Mouse (Mus musculus) stomach, embryonic 14.5 days (tissue): Measurements from ENCODE around the gene Rcl1. TPM values are rescaled to one million over a fixed set of nuclear protein-coding genes. Genes with fewer than 3 reads are reported as not detected.

Experiments used
- ATAC-seq: fragments of 200-750 bp; cut with Nextera tagmentation; 2 replicates; pipeline ENCODE4 v1.8.0; 2017; ENCODE audit warnings: low read depth, moderate TSS enrichment; ENCODE audit not compliant: insufficient number of reproducible peaks, insufficient read depth, low FRiP score
- H3K27ac ChIP-seq: fragments of 300-500 bp; sonication (generic); 2 replicates; pipeline ENCODE4 v1.5.1; 2014; ENCODE audit warnings: mild to moderate bottlenecking, low read length, moderate library complexity, mixed read lengths
- H3K27me3 ChIP-seq: fragments of 300-500 bp; sonication (generic); 2 replicates; pipeline ENCODE4 v1.6.1; 2014; ENCODE audit warnings: low read length, control low read depth, mixed read lengths; ENCODE audit not compliant: control insufficient read depth, insufficient read depth
- H3K36me3 ChIP-seq: fragments of 300-500 bp; sonication (generic); 2 replicates; pipeline ENCODE4 v1.6.1; 2014; ENCODE audit warnings: mild to moderate bottlenecking, control low read depth, low read length, moderate library complexity, mixed read lengths; ENCODE audit not compliant: control insufficient read depth, insufficient read depth
- H3K4me1 ChIP-seq: fragments of 300-500 bp; sonication (generic); 2 replicates; pipeline ENCODE4 v1.6.1; 2014; ENCODE audit warnings: low read length, control low read depth, mixed read lengths; ENCODE audit not compliant: control insufficient read depth, insufficient read depth
- H3K4me2 ChIP-seq: fragments of 300-500 bp; sonication (generic); replicated peaks from 2 replicates; pipeline ENCODE4 v1.6.1; 2014; ENCODE audit warnings: low read depth, low read length, control low read depth
- H3K4me3 ChIP-seq: fragments of 300-500 bp; sonication (generic); 2 replicates; pipeline ENCODE4 v1.5.1; 2014; ENCODE audit warnings: low read depth, low read length, control low read depth
- H3K9ac ChIP-seq: fragments of 300-500 bp; sonication (generic); replicated peaks from 2 replicates; pipeline ENCODE4 v1.6.1; 2014; ENCODE audit warnings: low read depth, mild to moderate bottlenecking, control low read depth, low read length, moderate library complexity, mixed read lengths
- H3K9me3 ChIP-seq: fragments of 300-500 bp; sonication (generic); 2 replicates; pipeline ENCODE4 v1.6.1; 2016; ENCODE audit warnings: low read depth, low read length, control low read depth; ENCODE audit not compliant: control insufficient read depth
- WGBS: fragments of 180-500 bp; shearing (Covaris S2); extraction: QIAGEN DNeasy Blood & Tissue Kit; methylation state at CpG from one replicate; pipeline ENCODE4 v1.1.7; 2014; 5-methylcytosine and 5-hydroxymethylcytosine counted together
- polyA plus RNA-seq: library from polyadenylated mRNA; unstranded; fragments of >200 nt; fragmentation: Nextera tagmentation; extraction: Ambion mirVana; gene quantifications from 2 replicates; pipeline ENCODE4 v1.2.1, GENCODE M21; 2014

Gene Rcl1
- 50.7 and 57.8 TPM in 2 replicates for polyA plus RNA-seq

- Histone ChIP-seq H3K4me3 (peak within 1 kb of the TSS; percentile 96), H3K36me3 (no peaks in the 10 kb centered on the region), H3K27me3 (no peaks in the 10 kb centered on the region), H3K9me3 (no peaks in the 10 kb centered on the region), H3K27ac (peak within 1 kb of the TSS; percentile 77), H3K4me1 (0 out of 2 replicates have a peak, but pooled peaks cover 7% of the 10 kb centered on the region), H3K9ac (peak within 1 kb of the TSS; percentile 65), H3K4me2 (peak within 1 kb of the TSS; percentile 74)
- WGBS = under 1% methylated on average over 58 of the region's 58 CpGs
- peak; percentile 100 for ATAC-seq
Observed at GRCm38 (mm10) chr19:29100874-29101542, at the start of gene Rcl1. Rcl1 (plus strand) TSS chr19:29101375.

DNA sequence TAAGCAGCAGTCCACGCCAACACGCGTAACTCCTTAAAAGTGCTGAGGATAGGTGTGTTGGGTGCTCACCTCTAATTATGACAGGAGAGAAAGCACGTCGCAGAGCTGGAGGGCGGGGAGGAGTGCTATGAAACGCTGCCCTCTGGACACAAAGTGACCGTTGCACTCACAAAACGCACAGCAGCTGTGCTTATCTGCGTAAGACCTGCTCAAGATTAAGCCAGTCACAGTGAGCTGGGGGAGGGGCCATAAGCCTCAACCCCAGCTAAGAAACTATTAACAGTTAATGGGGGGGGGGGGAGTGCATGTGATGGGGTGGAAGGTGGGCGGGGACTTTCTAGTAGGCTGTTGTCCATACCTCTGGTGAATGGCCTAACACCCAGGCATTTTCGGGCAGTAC is 48.4 kb upstream of the Rcl1 start:
- Histone ChIP-seq H3K9ac (no peak overlapping the region), H3K36me3 (no peaks in the 10 kb centered on the region), H3K27me3 (no peaks in the 10 kb centered on the region), H3K4me1 (no peaks in the 10 kb centered on the region), H3K9me3 (no peaks in the 10 kb centered on the region), H3K4me3 (no peak overlapping the region), H3K4me2 (no peak overlapping the region), H3K27ac (no peak overlapping the region)
- ATAC-seq = no peak
- WGBS = 85% methylated on average over 12 of the region's 12 CpGs

DNA sequence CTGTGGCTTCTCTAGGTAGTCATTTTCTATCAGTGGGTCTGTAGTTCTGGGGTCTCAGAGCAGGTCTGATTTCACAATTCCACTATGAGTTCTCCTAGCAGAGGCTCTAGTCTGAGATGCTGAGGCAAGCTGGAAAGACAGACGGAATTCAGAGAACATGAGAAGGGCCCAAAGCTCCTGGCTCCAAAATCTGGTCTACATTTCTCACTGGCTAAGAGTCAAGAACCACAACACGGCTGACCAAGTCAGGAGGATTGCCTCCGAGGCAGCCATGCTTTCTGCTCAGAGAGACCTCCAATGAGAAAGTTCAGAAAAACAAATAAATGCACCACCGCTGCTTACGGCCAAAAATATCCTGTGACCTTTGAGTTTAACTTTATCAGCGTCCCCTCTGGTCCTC is 46.6 kb upstream of the Rcl1 start:
- no peaks in the 10 kb centered on the region for H3K4me1 ChIP-seq
- ATAC-seq = no peak
- H3K36me3 ChIP-seq = no peaks in the 10 kb centered on the region
- no peak overlapping the region for H3K27ac ChIP-seq
- no peak overlapping the region for H3K4me2 ChIP-seq
- H3K4me3 ChIP-seq = no peak overlapping the region
- H3K9ac ChIP-seq = no peak overlapping the region
- H3K27me3 ChIP-seq = no peaks in the 10 kb centered on the region
- no peaks in the 10 kb centered on the region for H3K9me3 ChIP-seq
- 73% methylated on average over 6 of the region's 6 CpGs for WGBS

GRCm38 (mm10) chr19:29055469-29055868 is 45.7 kb upstream of the Rcl1 start:
- WGBS = 91% methylated on average over 4 of the region's 4 CpGs
- no peaks in the 10 kb centered on the region for H3K36me3 ChIP-seq
- H3K9me3 ChIP-seq = no peaks in the 10 kb centered on the region
- H3K27me3 ChIP-seq = no peaks in the 10 kb centered on the region
- H3K4me2 ChIP-seq = no peak overlapping the region
- ATAC-seq = no peak
- H3K4me3 ChIP-seq = no peak overlapping the region
- H3K9ac ChIP-seq = no peak overlapping the region
- H3K4me1 ChIP-seq = no peaks in the 10 kb centered on the region
- no peak overlapping the region for H3K27ac ChIP-seq

DNA sequence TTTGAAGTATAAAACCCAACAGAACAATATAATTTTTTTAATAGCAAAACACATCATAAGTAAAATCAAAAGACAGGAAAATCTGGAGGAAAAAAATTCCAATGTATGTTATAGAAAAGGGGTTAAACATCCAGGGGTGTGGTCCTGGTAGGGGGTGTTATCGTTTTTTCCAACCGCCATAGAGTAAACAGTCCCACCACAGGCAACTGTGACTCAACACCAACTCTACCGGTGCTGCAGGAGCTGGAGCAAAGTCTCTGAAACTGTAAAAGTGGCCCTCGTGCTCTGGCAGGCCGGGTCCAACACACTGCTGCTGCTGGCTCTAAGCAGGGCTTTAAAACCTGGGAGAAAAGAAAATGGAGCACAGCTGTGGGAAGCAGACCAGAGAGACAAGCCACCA is 42.4 kb upstream of the Rcl1 start:
- WGBS = 76% methylated on average over 5 of the region's 5 CpGs
- Histone ChIP-seq H3K4me1 (no peaks in the 10 kb centered on the region), H3K36me3 (no peaks in the 10 kb centered on the region), H3K27me3 (no peaks in the 10 kb centered on the region), H3K9ac (no peak overlapping the region), H3K9me3 (no peaks in the 10 kb centered on the region), H3K4me2 (no peak overlapping the region), H3K27ac (no peak overlapping the region), H3K4me3 (no peak overlapping the region)
- ATAC-seq = no peak

DNA sequence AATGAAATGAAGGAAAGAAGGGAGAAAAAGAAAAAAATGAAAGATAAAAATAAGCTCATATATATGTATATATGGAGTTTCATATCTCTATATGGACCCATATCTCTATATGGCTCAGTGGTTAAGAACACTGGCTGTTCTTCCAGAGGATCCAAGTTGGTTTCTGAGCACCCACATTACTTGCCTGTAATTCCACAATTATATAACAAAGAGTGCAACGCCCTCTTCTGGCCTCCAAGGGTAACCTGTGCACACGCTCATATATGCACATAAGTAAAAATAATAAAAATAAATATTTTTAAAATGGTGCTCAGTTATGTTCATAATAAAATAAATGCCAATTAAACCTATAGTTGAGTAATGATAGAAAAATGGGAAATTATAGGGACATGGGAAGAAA is 41.5 kb upstream of the Rcl1 start:
- WGBS = 90% methylated on average over 2 of the region's 2 CpGs
- H3K4me3 ChIP-seq = no peak overlapping the region
- no peak for ATAC-seq
- H3K4me2 ChIP-seq = no peak overlapping the region
- no peaks in the 10 kb centered on the region for H3K9me3 ChIP-seq
- H3K36me3 ChIP-seq = no peaks in the 10 kb centered on the region
- H3K9ac ChIP-seq = no peak overlapping the region
- no peak overlapping the region for H3K27ac ChIP-seq
- no peaks in the 10 kb centered on the region for H3K27me3 ChIP-seq
- no peaks in the 10 kb centered on the region for H3K4me1 ChIP-seq

GRCm38 (mm10) chr19:29060299-29060698 is 40.9 kb upstream of the Rcl1 start:
- no peak for ATAC-seq
- 16% methylated on average over 6 of the region's 6 CpGs for WGBS

GRCm38 (mm10) chr19:29063009-29063408 is 38.2 kb upstream of the Rcl1 start:
- H3K27me3 ChIP-seq = no peaks in the 10 kb centered on the region
- H3K4me2 ChIP-seq = no peak overlapping the region
- no peak overlapping the region for H3K9ac ChIP-seq
- no peak overlapping the region for H3K4me3 ChIP-seq
- H3K36me3 ChIP-seq = no peaks in the 10 kb centered on the region
- no peak overlapping the region for H3K27ac ChIP-seq
- H3K9me3 ChIP-seq = no peaks in the 10 kb centered on the region
- WGBS = 84% methylated on average over 5 of the region's 5 CpGs
- H3K4me1 ChIP-seq = no peaks in the 10 kb centered on the region
- ATAC-seq = no peak

More at GRCm38 (mm10) chr19:29060299-29060698, 40.9 kb upstream of the Rcl1 start:
- no peaks in the 10 kb centered on the region for H3K4me1 ChIP-seq
- no peak overlapping the region for H3K9ac ChIP-seq
- H3K4me3 ChIP-seq = no peak overlapping the region
- H3K27ac ChIP-seq = no peak overlapping the region
- H3K27me3 ChIP-seq = no peaks in the 10 kb centered on the region
- no peak overlapping the region for H3K4me2 ChIP-seq
- H3K36me3 ChIP-seq = no peaks in the 10 kb centered on the region
- H3K9me3 ChIP-seq = no peaks in the 10 kb centered on the region
